Mouse (Mus musculus): ENCODE measurements at regions not wholly inside any gene's neighbourhood (a gene's known extent, or its start where the extent isn't known, plus 50 kb on each side); places are given as distances from the start of the nearest gene placed in this dataset.

GRCm38 (mm10) chr16:57823329-57823728 lies 68.8 kb upstream of the Col8a1 start:
- intact Hi-C loops (cut with DNase I): no loop called here
- DNase-seq: no peak

- intact Hi-C loops (cut with DNase I): no loop called here
- peak; percentile 35 to 56 for DNase-seq
Observed at GRCm38 (mm10) chr16:57845416-57845815, 90.9 kb upstream of the Col8a1 start.

GRCm38 (mm10) chr16:57846386-57846785 lies 91.8 kb upstream of the Col8a1 start:
- intact Hi-C loops (cut with DNase I): no loop called here
- DNase-seq: no peak

GRCm38 (mm10) chr16:57851854-57852253 lies 97.3 kb upstream of the Col8a1 start:
- no peak for DNase-seq
- intact Hi-C loops (cut with DNase I): loop anchor here (5.0 kb wide), 3 partner anchors 125 to 215 kb away; no protein-coding TSS in a partner anchor

GRCm38 (mm10) chr16:57852838-57853460 lies 98.4 kb upstream of the Col8a1 start:
- intact Hi-C loops (cut with DNase I): loop anchor here (5.0 kb wide), 3 partner anchors 126 to 216 kb away; no protein-coding TSS in a partner anchor
- DNase-seq: peak in 1 of 2 experiments; percentile 17

GRCm38 (mm10) chr16:57853751-57854150 lies 99.2 kb upstream of the Col8a1 start:
- peak; percentile 16 to 21 for DNase-seq
- intact Hi-C loops (cut with DNase I): loop anchor here (5.0 kb wide), 3 partner anchors 126 to 216 kb away; no protein-coding TSS in a partner anchor

- no peak for DNase-seq
- intact Hi-C loops (cut with DNase I): no loop called here
Observed at GRCm38 (mm10) chr16:57857071-57857470, 102.5 kb upstream of the Col8a1 start.

- intact Hi-C loops (cut with DNase I): no loop called here
- DNase-seq: peak in 1 of 2 experiments; percentile 3
Observed at GRCm38 (mm10) chr16:57858151-57858764, 103.7 kb upstream of the Col8a1 start.

GRCm38 (mm10) chr16:57858765-57859201 lies 104.2 kb upstream of the Col8a1 start:
- intact Hi-C loops (cut with DNase I): no loop called here
- peak in 1 of 2 experiments; percentile 13 for DNase-seq

GRCm38 (mm10) chr16:57863206-57863860 lies 108.8 kb upstream of the Col8a1 start:
- no peak for DNase-seq
- intact Hi-C loops (cut with DNase I): no loop called here

- no peak for DNase-seq
- intact Hi-C loops (cut with DNase I): no loop called here
Observed at GRCm38 (mm10) chr16:57876857-57877256, 122.3 kb upstream of the Col8a1 start.

- intact Hi-C loops (cut with DNase I): no loop called here
- no peak for DNase-seq
Observed at GRCm38 (mm10) chr16:57881575-57882094, 127.1 kb upstream of the Col8a1 start.

- DNase-seq: no peak
Observed at GRCm38 (mm10) chr16:57888138-57888537, 133.6 kb upstream of the Col8a1 start.

GRCm38 (mm10) chr16:57888553-57888952 lies 134.0 kb upstream of the Col8a1 start:
- DNase-seq: no peak
- intact Hi-C loops (cut with DNase I): no loop called here

More at GRCm38 (mm10) chr16:57888138-57888537, 133.6 kb upstream of the Col8a1 start:
- intact Hi-C loops (cut with DNase I): no loop called here

GRCm38 (mm10) chr16:57890135-57890534 lies 135.6 kb upstream of the Col8a1 start:
- intact Hi-C loops (cut with DNase I): no loop called here
- no peak for DNase-seq

- intact Hi-C loops (cut with DNase I): no loop called here
Observed at GRCm38 (mm10) chr16:57893111-57893510, 138.6 kb upstream of the Col8a1 start.

GRCm38 (mm10) chr16:57893698-57894352 lies 139.3 kb upstream of the Col8a1 start:
- DNase-seq: no peak
- intact Hi-C loops (cut with DNase I): no loop called here

More at GRCm38 (mm10) chr16:57893111-57893510, 138.6 kb upstream of the Col8a1 start:
- DNase-seq: no peak

GRCm38 (mm10) chr16:57901006-57901405 lies 146.5 kb upstream of the Col8a1 start:
- DNase-seq: no peak
- intact Hi-C loops (cut with DNase I): no loop called here

- DNase-seq: no peak
- intact Hi-C loops (cut with DNase I): no loop called here
Observed at GRCm38 (mm10) chr16:57902498-57902897, 148.0 kb upstream of the Col8a1 start.

- intact Hi-C loops (cut with DNase I): no loop called here
- DNase-seq: peak; percentile 50 to 64
Observed at GRCm38 (mm10) chr16:57912001-57912400, 157.5 kb upstream of the Col8a1 start.

GRCm38 (mm10) chr16:57914506-57914905 lies 160.0 kb upstream of the Col8a1 start:
- DNase-seq: no peak
- intact Hi-C loops (cut with DNase I): no loop called here

Measured in heart, postnatal 10 days (tissue).